Mouse (Mus musculus): ENCODE results near the gene Mrpl55. TPM values are rescaled to one million over a fixed set of nuclear protein-coding genes. Genes with fewer than 3 reads are reported as not detected.
A peak's percentile ranks its signal among the peaks of the same experiment; 100 is the strongest.

The Mrpl55 gene
- polyA plus RNA-seq, 2 experiments = 38.8 to 85.2 TPM

DNA sequence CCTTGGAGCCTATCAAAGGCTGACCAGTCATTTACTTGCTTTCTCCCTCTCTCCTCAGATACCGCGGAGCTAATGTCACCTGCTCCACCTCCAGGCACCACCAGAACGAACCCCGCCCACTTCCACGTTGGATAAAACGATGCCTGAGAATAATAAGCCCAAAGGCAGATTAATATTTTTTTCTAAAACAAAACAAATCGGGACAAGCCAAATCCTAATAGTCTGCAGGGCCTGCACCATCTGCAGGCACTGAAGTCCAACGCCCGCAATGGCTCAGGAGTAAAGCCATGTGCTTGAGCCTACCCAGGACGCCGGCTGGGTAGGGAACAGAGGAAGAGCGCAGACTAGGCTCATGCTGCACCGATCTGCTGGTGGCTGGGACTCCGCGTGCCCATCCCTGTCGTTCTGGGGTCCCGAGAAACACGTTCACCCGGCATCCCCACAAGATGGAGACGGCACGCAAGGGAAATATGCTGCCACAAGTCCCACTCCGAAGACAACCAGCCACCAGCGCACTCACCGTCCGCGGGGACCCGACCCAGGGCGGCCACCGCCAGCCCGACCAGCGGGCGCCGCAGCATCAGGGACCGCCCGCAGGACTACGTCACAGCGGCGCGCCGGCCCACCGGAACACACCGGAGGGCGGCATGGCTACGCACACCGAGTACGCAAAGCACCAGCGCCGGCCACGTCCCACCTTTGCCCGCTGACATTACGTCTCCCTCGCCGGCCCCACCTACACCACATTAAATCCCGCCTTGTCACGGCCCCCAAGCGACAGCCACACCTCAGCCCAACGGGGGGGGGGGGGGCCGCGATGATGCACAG is 10.8 kb upstream of the Mrpl55 start:
- H3K4me2 ChIP-seq (replicated peaks; ENCODE audit: low read depth, low read length, severe bottlenecking) = peak overlapping the region; percentile 65
- ATAC-seq (ENCODE audit: low FRiP score, low read depth) = peak; percentile 95
- H3K27ac ChIP-seq (replicated peaks; ENCODE audit: low read depth, low read length) = peak overlapping the region; percentile 79
- H3K4me3 ChIP-seq (replicated peaks; ENCODE audit: low read length) = peak overlapping the region; percentile 55
- under 1% methylated on average over 39 of the region's 59 CpGs for WGBS
- no peaks in the 10 kb centered on the region for H3K9me3 ChIP-seq (ENCODE audit: control insufficient read depth, low read length)
- peak; percentile 86 for DNase-seq (ENCODE audit: low spot score)
- peak overlapping the region; percentile 59 for H3K9ac ChIP-seq (ENCODE audit: low read depth, low read length, severe bottlenecking)
- peaks cover 2% of the 10 kb centered on the region; the same call in 1 of the 2 replicates for H3K36me3 ChIP-seq (ENCODE audit: control insufficient read depth, insufficient read depth, low read length)
- H3K4me1 ChIP-seq (ENCODE audit: control insufficient read depth, insufficient read depth, low read length) = peaks cover 5% of the 10 kb centered on the region; the same call in 1 of the 2 replicates
- peak; percentile 89; the same call in 1 of the 2 replicates for TF ChIP-seq POLR2A (IDR thresholded peaks at IDR 0.05; ENCODE audit: borderline replicate concordance, extremely low read depth, insufficient read depth, insufficient read length)
- H3K27me3 ChIP-seq (ENCODE audit: control insufficient read depth, insufficient read depth, low read length) = no peaks in the 10 kb centered on the region

DNA sequence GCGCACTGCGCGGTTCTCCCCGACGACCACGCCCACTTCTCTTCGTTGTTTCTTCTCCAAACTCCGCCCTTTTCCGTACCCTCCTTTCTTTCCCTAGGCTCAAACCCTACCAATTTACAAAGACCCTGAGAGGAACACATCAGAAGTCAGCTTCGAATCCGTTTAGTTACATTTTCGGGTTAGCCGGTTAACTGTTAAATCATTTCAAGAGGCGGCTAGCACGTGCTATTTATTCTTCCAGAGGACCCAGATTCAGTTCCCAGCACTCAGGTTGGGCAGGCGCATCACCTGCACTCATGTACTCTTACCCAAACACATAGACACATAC is 10.3 kb upstream of the Mrpl55 start, which contains the start of gene Guk1:
Gene Guk1, minus strand, starts transcription at position 154 of the 328 bp plus-strand sequence.
- Histone ChIP-seq H3K4me3 (replicated peaks; ENCODE audit: low read length) (peak within 1 kb of the TSS; percentile 55), H3K9me3 (ENCODE audit: control insufficient read depth, low read length) (no peaks in the 10 kb centered on the region), H3K4me1 (ENCODE audit: control insufficient read depth, insufficient read depth, low read length) (peaks cover 5% of the 10 kb centered on the region; the same call in 1 of the 2 replicates), H3K4me2 (replicated peaks; ENCODE audit: low read depth, low read length, severe bottlenecking) (peak within 1 kb of the TSS; percentile 65), H3K27me3 (ENCODE audit: control insufficient read depth, insufficient read depth, low read length) (no peaks in the 10 kb centered on the region), H3K9ac (ENCODE audit: low read depth, low read length, severe bottlenecking) (peak within 1 kb of the TSS; percentile 59), H3K27ac (replicated peaks; ENCODE audit: low read depth, low read length) (peak within 1 kb of the TSS; percentile 79), H3K36me3 (ENCODE audit: control insufficient read depth, insufficient read depth, low read length) (no peaks in the 10 kb centered on the region; the same call in 1 of the 2 replicates)
- DNase-seq (ENCODE audit: low spot score) (no peak), ATAC-seq (ENCODE audit: low FRiP score, low read depth) (peak; percentile 5; the same call in 1 of the 2 replicates)
- no peak for TF ChIP-seq POLR2A (IDR thresholded peaks at IDR 0.05; ENCODE audit: borderline replicate concordance, extremely low read depth, insufficient read depth, insufficient read length)
- WGBS = 4% methylated on average over 16 of the region's 16 CpGs

DNA sequence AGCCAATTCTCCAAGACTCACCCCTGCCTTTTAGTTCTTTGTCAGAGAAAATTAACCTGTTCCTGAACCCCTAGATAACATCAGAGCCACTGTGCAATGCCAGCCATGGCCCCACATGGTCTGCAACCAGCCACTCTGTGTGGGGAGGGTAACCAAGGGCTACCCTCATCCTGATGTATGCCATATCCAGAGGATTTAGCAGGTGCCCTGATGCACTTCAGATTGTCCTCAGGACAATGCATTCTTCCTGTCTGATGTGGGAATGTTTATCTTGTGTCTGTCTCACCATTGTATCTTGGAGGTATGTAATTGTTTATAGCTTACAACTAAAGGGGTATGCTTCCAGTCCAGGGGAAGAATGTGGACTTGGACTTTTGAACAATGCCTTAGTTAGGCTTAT is 6.1 kb upstream of the Mrpl55 start:
- Histone ChIP-seq H3K27me3 (ENCODE audit: control insufficient read depth, insufficient read depth, low read length) (no peaks in the 10 kb centered on the region), H3K9ac (ENCODE audit: low read depth, low read length, severe bottlenecking) (no peak overlapping the region), H3K4me3 (replicated peaks; ENCODE audit: low read length) (no peak overlapping the region), H3K4me1 (ENCODE audit: control insufficient read depth, insufficient read depth, low read length) (peaks cover 5% of the 10 kb centered on the region), H3K36me3 (ENCODE audit: control insufficient read depth, insufficient read depth, low read length) (peaks cover 10% of the 10 kb centered on the region), H3K9me3 (ENCODE audit: control insufficient read depth, low read length) (no peaks in the 10 kb centered on the region), H3K27ac (replicated peaks; ENCODE audit: low read depth, low read length) (no peak overlapping the region), H3K4me2 (replicated peaks; ENCODE audit: low read depth, low read length, severe bottlenecking) (no peak overlapping the region)
- DNase-seq (ENCODE audit: low spot score) (no peak), ATAC-seq (ENCODE audit: low FRiP score, low read depth) (no peak)
- no peak for TF ChIP-seq POLR2A (IDR thresholded peaks at IDR 0.05; ENCODE audit: borderline replicate concordance, extremely low read depth, insufficient read depth, insufficient read length)

DNA sequence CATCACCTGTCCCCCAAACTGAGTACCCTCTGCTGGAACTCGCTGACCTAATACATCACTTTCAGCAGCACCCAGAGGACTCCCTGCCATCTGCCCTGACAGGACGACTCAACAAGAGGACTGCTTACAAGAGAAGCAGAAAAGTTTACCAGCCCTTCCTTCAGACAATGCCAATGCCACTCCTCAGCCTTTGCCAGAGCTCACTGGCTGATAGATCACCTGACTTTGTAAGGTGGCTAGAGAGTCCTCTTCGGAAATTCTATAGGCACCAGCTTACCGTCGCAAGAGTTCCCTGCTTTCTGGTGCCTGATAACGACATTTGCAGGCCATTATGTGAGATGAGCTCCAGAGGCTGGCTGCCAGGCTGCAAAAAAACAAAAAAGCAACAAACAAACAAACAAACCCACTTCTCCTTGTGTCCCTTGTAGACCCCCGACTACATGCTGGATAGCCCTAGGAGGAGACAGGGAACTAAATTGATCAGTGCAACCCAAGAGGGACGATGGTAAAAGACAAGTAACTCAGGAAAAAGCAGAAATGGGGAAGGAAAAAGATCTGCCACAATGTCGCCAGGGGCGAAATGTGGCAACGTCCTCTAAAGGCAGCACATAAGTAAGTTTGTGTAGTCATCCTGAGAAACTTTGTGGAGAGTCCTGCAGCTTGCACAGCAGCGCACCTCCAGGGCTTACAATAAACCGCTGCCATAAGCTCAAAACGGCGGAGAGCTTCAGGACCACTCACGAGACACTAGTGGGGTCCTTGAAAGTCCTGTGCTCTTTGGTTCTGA is 877 bp upstream of the Mrpl55 start:
- TF ChIP-seq POLR2A (IDR thresholded peaks at IDR 0.05; ENCODE audit: borderline replicate concordance, extremely low read depth, insufficient read depth, insufficient read length) = no peak
- H3K4me2 ChIP-seq (replicated peaks; ENCODE audit: low read depth, low read length, severe bottlenecking) = peak overlapping the region; percentile 65
- peak overlapping the region; percentile 74 for H3K27ac ChIP-seq (replicated peaks; ENCODE audit: low read depth, low read length)
- ATAC-seq (ENCODE audit: low FRiP score, low read depth) (no peak), DNase-seq (ENCODE audit: low spot score) (no peak)
- H3K9me3 ChIP-seq (ENCODE audit: control insufficient read depth, low read length) = no peaks in the 10 kb centered on the region
- no peaks in the 10 kb centered on the region for H3K27me3 ChIP-seq (ENCODE audit: control insufficient read depth, insufficient read depth, low read length)
- 29% methylated on average over 16 of the region's 16 CpGs for WGBS
- H3K9ac ChIP-seq (ENCODE audit: low read depth, low read length, severe bottlenecking) = peak overlapping the region; percentile 74
- peaks cover 34% of the 10 kb centered on the region for H3K36me3 ChIP-seq (ENCODE audit: control insufficient read depth, insufficient read depth, low read length)
- peak overlapping the region; percentile 77 for H3K4me3 ChIP-seq (replicated peaks; ENCODE audit: low read length)
- H3K4me1 ChIP-seq (ENCODE audit: control insufficient read depth, insufficient read depth, low read length) = peaks cover 11% of the 10 kb centered on the region

DNA sequence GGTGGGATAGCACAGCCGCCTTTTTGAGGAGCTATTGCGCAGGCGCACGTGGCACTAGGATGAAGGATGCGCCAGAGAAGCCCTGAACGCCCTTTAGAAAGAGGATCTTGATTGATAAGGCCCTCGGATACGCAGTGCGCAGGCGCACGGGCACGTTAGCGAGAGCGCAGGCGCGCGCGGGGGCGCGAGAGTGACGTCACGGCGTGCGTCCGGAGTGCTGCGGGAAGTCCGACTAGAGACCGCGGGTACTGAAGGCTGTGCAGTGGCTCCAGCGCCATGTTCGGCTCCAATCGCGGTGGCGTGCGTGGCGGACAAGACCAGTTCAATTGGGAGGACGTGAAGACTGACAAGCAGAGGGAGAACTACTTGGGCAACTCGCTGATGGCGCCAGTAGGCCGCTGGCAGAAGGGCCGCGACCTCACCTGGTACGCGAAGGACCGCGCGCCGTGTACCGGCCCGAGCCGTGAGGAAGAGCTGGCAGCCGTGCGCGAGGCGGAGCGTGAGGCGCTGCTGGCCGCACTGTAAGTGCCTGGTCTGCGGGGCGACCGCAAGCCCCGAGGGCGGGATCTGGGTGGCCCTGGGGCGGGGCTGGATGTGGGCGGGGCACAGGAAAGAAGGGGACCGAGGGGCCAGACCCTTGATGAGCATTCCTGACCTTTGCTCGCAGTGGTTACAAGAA is 6.0 kb downstream of the Mrpl55 start, which contains the start of gene 2310033P09Rik:
Gene 2310033P09Rik, plus strand, starts transcription at position 169 of the 679 bp plus-strand sequence.
- Histone ChIP-seq H3K4me3 (replicated peaks; ENCODE audit: low read length) (peak within 1 kb of the TSS; percentile 85), H3K9ac (ENCODE audit: low read depth, low read length, severe bottlenecking) (peak within 1 kb of the TSS; percentile 81), H3K27me3 (ENCODE audit: control insufficient read depth, insufficient read depth, low read length) (no peaks in the 10 kb centered on the region), H3K27ac (replicated peaks; ENCODE audit: low read depth, low read length) (peak within 1 kb of the TSS; percentile 92), H3K36me3 (ENCODE audit: control insufficient read depth, insufficient read depth, low read length) (peaks cover 64% of the 10 kb centered on the region), H3K4me2 (replicated peaks; ENCODE audit: low read depth, low read length, severe bottlenecking) (peak within 1 kb of the TSS; percentile 81), H3K4me1 (ENCODE audit: control insufficient read depth, insufficient read depth, low read length) (peaks cover 6% of the 10 kb centered on the region; the same call in 1 of the 2 replicates), H3K9me3 (ENCODE audit: control insufficient read depth, low read length) (no peaks in the 10 kb centered on the region)
- peak; percentile 84; the same call in 1 of the 2 replicates for TF ChIP-seq POLR2A (IDR thresholded peaks at IDR 0.05; ENCODE audit: borderline replicate concordance, extremely low read depth, insufficient read depth, insufficient read length)
- DNase-seq (ENCODE audit: low spot score) (peak; percentile 88), ATAC-seq (ENCODE audit: low FRiP score, low read depth) (peak; percentile 87)
- WGBS = under 1% methylated on average over 65 of the region's 67 CpGs

All from limb, embryonic 14.5 days (tissue).